Comparison of ENCODE assay signal across 17 mouse cellular contexts in the genomic region with DNA sequence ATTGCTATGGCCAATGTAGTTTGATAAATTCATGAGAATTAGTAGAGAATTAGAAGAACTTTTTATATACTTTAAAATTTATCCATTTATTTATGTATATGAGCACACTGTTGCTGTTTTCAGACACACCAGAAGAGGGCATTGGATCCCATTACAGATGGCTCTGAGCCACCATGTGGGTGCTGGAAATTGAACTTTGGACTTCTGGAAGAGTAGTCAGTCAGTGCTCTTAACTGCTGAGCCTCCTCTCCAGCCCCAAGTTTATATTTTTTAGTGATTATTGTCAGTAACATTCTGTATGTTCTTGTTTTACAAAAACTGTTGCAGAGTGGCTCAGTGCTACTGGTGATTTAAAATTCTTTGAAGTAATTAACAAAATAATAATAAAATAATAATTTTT.
"Had no signal": no experiment of that assay in that cellular context is flagged by ENCODE, and none has a peak within 500 bp of the region (broad histone marks: within the 10 kb centered on the region; RNA-seq: fewer than 3 reads in every experiment).

No protein-coding gene starts in this region.

- ATAC-seq: hindbrain, postnatal 0 days; inflammation-experienced regulatory T-cells, adult 6 months; liver, postnatal 0 days; lung, postnatal 0 days; midbrain, embryonic 13.5 days; midbrain, embryonic 16.5 days had no signal

- DNase-seq: layer of hippocampus, adult 9-11 months; layer of hippocampus, postnatal 36 days; liver; liver, postnatal 0 days; lung, embryonic 14.5 days; thymus, adult 18-20 months; thymus, postnatal 36 days had no signal

- H3K27me3 ChIP-seq: limb, embryonic 13.5 days; midbrain, embryonic 13.5 days had no signal

- H3K9me3 ChIP-seq: limb, embryonic 10.5 days; limb, embryonic 13.5 days; midbrain, embryonic 13.5 days had no signal

- H3K9ac ChIP-seq: limb, embryonic 13.5 days; liver, embryonic 14.5 days; liver, postnatal 0 days; lung, embryonic 14.5 days; midbrain, embryonic 13.5 days had no signal

- H3K4me1 ChIP-seq: limb, embryonic 10.5 days; limb, embryonic 13.5 days; midbrain, embryonic 13.5 days had no signal

- H3K4me2 ChIP-seq: limb, embryonic 13.5 days; lung, embryonic 14.5 days; midbrain, embryonic 13.5 days had no signal

- H3K27ac ChIP-seq: hindbrain, postnatal 0 days; kidney, postnatal 0 days; limb, embryonic 10.5 days; limb, embryonic 13.5 days; liver, embryonic 14.5 days; macrophage; midbrain, embryonic 13.5 days had no signal

- H3K4me3 ChIP-seq: limb, embryonic 10.5 days; limb, embryonic 13.5 days; midbrain, embryonic 13.5 days had no signal
